Mouse (Mus musculus) ZHBTc4 (cell line): ENCODE measurements around the gene Mkrn2os.
A peak's percentile ranks its signal among the peaks of the same experiment; 100 is the strongest.
"Not testable (repeated sequence)": the region's sequence is repeated elsewhere in the genome, so short reads cannot be mapped to it uniquely, and the experiment has no call there.

ENCODE experiments used
- DNase-seq: peaks from one replicate; pipeline ENCODE4 v3.0.0-alpha.2; 2011; ENCODE audit warnings: low read depth, low spot score

Mkrn2os gene

GRCm38 (mm10) chr6:115592458-115592857, at the start of gene Mkrn2os:
Mkrn2os (minus strand) TSS chr6:115592576.
- DNase-seq: no peak

GRCm38 (mm10) chr6:115638188-115638587, 45.8 kb upstream of the Mkrn2os start:
- not testable (repeated sequence) for DNase-seq

GRCm38 (mm10) chr6:115634015-115634414, 41.6 kb upstream of the Mkrn2os start:
- DNase-seq: no peak

GRCm38 (mm10) chr6:115631056-115631795, 38.9 kb upstream of the Mkrn2os start:
- DNase-seq: no peak

- DNase-seq: no peak
These were observed 33.7 kb upstream of the Mkrn2os start for GRCm38 (mm10) chr6:115626121-115626520.

GRCm38 (mm10) chr6:115620942-115621341, 28.6 kb upstream of the Mkrn2os start:
- DNase-seq: no peak

GRCm38 (mm10) chr6:115619818-115620217, 27.4 kb upstream of the Mkrn2os start:
- peak; percentile 18 for DNase-seq

GRCm38 (mm10) chr6:115615983-115616382, 23.6 kb upstream of the Mkrn2os start:
- no peak for DNase-seq

- DNase-seq: no peak
These were observed 21.4 kb upstream of the Mkrn2os start for GRCm38 (mm10) chr6:115613793-115614192.

- DNase-seq: no peak
These were observed 17.9 kb upstream of the Mkrn2os start for GRCm38 (mm10) chr6:115610301-115610700.

- DNase-seq: peak; percentile 65
These were observed 16.7 kb upstream of the Mkrn2os start for GRCm38 (mm10) chr6:115609121-115609520.

- no peak for DNase-seq
These were observed 15.1 kb upstream of the Mkrn2os start for GRCm38 (mm10) chr6:115607429-115607828.

GRCm38 (mm10) chr6:115606461-115606860, 14.1 kb upstream of the Mkrn2os start:
- DNase-seq: no peak

- peak; percentile 93 for DNase-seq
These were observed 9.5 kb upstream of the Mkrn2os start, which contains the start of gene Mkrn2 for GRCm38 (mm10) chr6:115601715-115602523. Mkrn2 (plus strand) TSS chr6:115601902.

GRCm38 (mm10) chr6:115601322-115601714, 8.9 kb upstream of the Mkrn2os start:
- DNase-seq: peak; percentile 61

GRCm38 (mm10) chr6:115595667-115596066, 3.3 kb upstream of the Mkrn2os start:
- no peak for DNase-seq

- DNase-seq: no peak
These were observed 2.1 kb upstream of the Mkrn2os start for GRCm38 (mm10) chr6:115594463-115594862.

- no peak for DNase-seq
These were observed 876 bp upstream of the Mkrn2os start for GRCm38 (mm10) chr6:115593252-115593651.

GRCm38 (mm10) chr6:115591692-115592359, 550 bp downstream of the Mkrn2os start:
- DNase-seq: no peak

GRCm38 (mm10) chr6:115586321-115586720, 6.1 kb downstream of the Mkrn2os start:
- no peak for DNase-seq

- DNase-seq: no peak
These were observed 8.2 kb downstream of the Mkrn2os start for GRCm38 (mm10) chr6:115584176-115584575.
